Mouse (Mus musculus) yolk sac, embryonic 10.5 days (tissue): ENCODE results near the gene Vmn1r135.
"Not testable (repeated sequence)": the region's sequence is repeated elsewhere in the genome, so short reads cannot be mapped to it uniquely, and the experiment has no call there.

Experiments used
- DNase-seq: peaks from one replicate; pipeline ENCODE4 v3.0.0-alpha.2; 2017; ENCODE audit warnings: low spot score

Gene Vmn1r135

DNA sequence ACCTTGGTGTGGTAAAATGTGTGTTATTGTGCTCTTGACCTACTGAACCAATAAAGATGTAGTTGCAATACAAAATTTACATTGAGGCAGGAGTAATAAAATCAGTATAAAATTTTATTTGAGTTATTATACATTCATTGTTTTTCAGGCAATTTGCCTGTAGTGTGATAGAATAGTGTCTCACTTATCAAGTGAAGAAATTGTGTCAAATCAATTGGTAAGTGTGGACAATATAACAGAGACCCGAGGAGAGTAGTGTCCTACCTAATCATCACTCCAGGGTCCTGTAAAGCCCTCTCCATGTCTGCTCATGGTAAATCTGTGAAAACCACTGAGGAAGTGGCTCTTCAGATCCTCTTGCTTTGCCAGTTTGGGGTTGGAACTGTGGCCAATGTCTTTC is at the start of gene Vmn1r135:
Gene Vmn1r135, plus strand, starts transcription at position 301 of the 400 bp plus-strand sequence.
- DNase-seq, result not testable (repeated sequence)

DNA sequence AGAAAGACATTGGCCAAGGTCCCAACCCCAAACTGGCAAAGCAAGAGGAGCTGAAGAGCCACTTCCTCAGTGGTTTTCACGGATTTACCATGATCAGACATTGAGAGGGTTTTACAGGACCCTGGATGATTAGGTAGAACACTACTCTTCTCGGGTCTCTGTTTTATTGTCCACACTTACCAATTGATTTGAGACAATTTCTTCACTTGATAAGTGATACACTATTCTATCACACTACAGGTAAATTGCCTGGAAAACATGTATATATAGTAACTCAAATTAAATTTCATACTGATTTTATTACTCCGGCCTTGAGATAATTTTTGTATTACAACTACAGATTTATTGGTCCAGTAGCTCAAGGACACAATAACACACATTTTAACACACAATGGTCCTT is 35.5 kb upstream of the Vmn1r135 start, which contains the start of gene Gm4177:
Gene Gm4177, minus strand, starts transcription at position 101 of the 400 bp plus-strand sequence.
- not testable (repeated sequence) for DNase-seq

GRCm38 (mm10) chr7:21844167-21844566 is 12.0 kb downstream of the Vmn1r135 start, which contains the start of gene Gm5725:
Gene Gm5725, minus strand, starts transcription at chr7:21844267.
- DNase-seq, result not testable (repeated sequence)
